Mouse (Mus musculus): ENCODE measurements around the gene Cd9.
"Not testable (repeated sequence)": the region's sequence is repeated elsewhere in the genome, so short reads cannot be mapped to it uniquely, and the experiment has no call there.

Cd9 gene

GRCm38 (mm10) chr6:125503186-125503802 lies 8.7 kb upstream of the Cd9 start:
- no peak for DNase-seq (ENCODE audit: low spot score in 2 of 2)

GRCm38 (mm10) chr6:125498062-125498461 lies 3.5 kb upstream of the Cd9 start:
- no peak for DNase-seq (ENCODE audit: low spot score in 2 of 2)

GRCm38 (mm10) chr6:125496417-125496816 lies 1.8 kb upstream of the Cd9 start:
- DNase-seq (ENCODE audit: low spot score in 2 of 2), result no peak

GRCm38 (mm10) chr6:125495361-125495760 lies 770 bp upstream of the Cd9 start:
- no peak for DNase-seq (ENCODE audit: low spot score in 2 of 2)

- DNase-seq (ENCODE audit: low spot score in 2 of 2), result no peak
These were observed 1.4 kb downstream of the Cd9 start for GRCm38 (mm10) chr6:125493147-125493546.

GRCm38 (mm10) chr6:125492664-125493063 lies 1.9 kb downstream of the Cd9 start:
- DNase-seq (ENCODE audit: low spot score in 2 of 2), result no peak

GRCm38 (mm10) chr6:125492033-125492432 lies 2.6 kb downstream of the Cd9 start:
- no peak for DNase-seq (ENCODE audit: low spot score in 2 of 2)

GRCm38 (mm10) chr6:125491393-125491792 lies 3.2 kb downstream of the Cd9 start:
- DNase-seq (ENCODE audit: low spot score in 2 of 2), result no peak

- no peak for DNase-seq (ENCODE audit: low spot score in 2 of 2)
These were observed 4.6 kb downstream of the Cd9 start for GRCm38 (mm10) chr6:125489881-125490559.

GRCm38 (mm10) chr6:125485589-125485988 lies 9.0 kb downstream of the Cd9 start:
- no peak for DNase-seq (ENCODE audit: low spot score in 2 of 2)

- no peak for DNase-seq (ENCODE audit: low spot score in 2 of 2)
These were observed 9.9 kb downstream of the Cd9 start for GRCm38 (mm10) chr6:125484721-125485120.

GRCm38 (mm10) chr6:125484313-125484660 lies 10.3 kb downstream of the Cd9 start:
- not testable (repeated sequence) for DNase-seq (ENCODE audit: low spot score in 2 of 2)

- DNase-seq (ENCODE audit: low spot score in 2 of 2), result no peak
These were observed 10.9 kb downstream of the Cd9 start for GRCm38 (mm10) chr6:125483515-125484312.

- peak; percentile 22 to 34 for DNase-seq (ENCODE audit: low spot score in 2 of 2)
These were observed 12.2 kb downstream of the Cd9 start for GRCm38 (mm10) chr6:125482427-125482831.

- peak in 1 of 2 experiments; percentile 36 for DNase-seq (ENCODE audit: low spot score in 2 of 2)
These were observed 12.8 kb downstream of the Cd9 start for GRCm38 (mm10) chr6:125481667-125482390.

GRCm38 (mm10) chr6:125480396-125481361 lies 13.9 kb downstream of the Cd9 start:
- DNase-seq (ENCODE audit: low spot score in 2 of 2), result peak; percentile 48 to 56

GRCm38 (mm10) chr6:125479359-125479758 lies 15.2 kb downstream of the Cd9 start:
- no peak for DNase-seq (ENCODE audit: low spot score in 2 of 2)

- DNase-seq (ENCODE audit: low spot score in 2 of 2), result no peak
These were observed 16.2 kb downstream of the Cd9 start for GRCm38 (mm10) chr6:125478135-125479128.

- no peak for DNase-seq (ENCODE audit: low spot score in 2 of 2)
These were observed 17.6 kb downstream of the Cd9 start for GRCm38 (mm10) chr6:125476826-125477589.
